Mouse (Mus musculus) small intestine, adult 2 months (tissue): ENCODE results near the gene Hipk2. TPM values are rescaled to one million over a fixed set of nuclear protein-coding genes. Genes with fewer than 3 reads are reported as not detected.

Source experiments
- H3K27ac ChIP-seq: fragments of 200-500 bp; 2 replicates; pipeline ENCODE4 v1.5.1; 2012; ENCODE audit warnings: low read depth, low read length, control low read depth, inconsistent platforms; ENCODE audit not compliant: insufficient read depth
- H3K27me3 ChIP-seq: fragments of 200-500 bp; 2 replicates; pipeline ENCODE4 v1.6.1; 2012; ENCODE audit warnings: mild to moderate bottlenecking, moderate library complexity, low read length, inconsistent platforms; ENCODE audit not compliant: control insufficient read depth, insufficient read depth
- H3K36me3 ChIP-seq: fragments of 200-500 bp; 2 replicates; pipeline ENCODE4 v1.6.1; 2012; ENCODE audit warnings: mild to moderate bottlenecking, low read length, control low read depth, inconsistent platforms; ENCODE audit not compliant: control insufficient read depth, insufficient read depth
- H3K4me1 ChIP-seq: fragments of 200-500 bp; 2 replicates; pipeline ENCODE4 v1.6.1; 2012; ENCODE audit warnings: low read length, inconsistent platforms, mixed read lengths; ENCODE audit not compliant: control insufficient read depth, insufficient read depth, insufficient read length
- H3K4me3 ChIP-seq: fragments of 200-500 bp; 2 replicates; pipeline ENCODE4 v1.5.1; 2012; ENCODE audit warnings: low read depth, mild to moderate bottlenecking, control low read depth, inconsistent platforms, low read length, moderate library complexity
- CTCF ChIP-seq: fragments of 200-500 bp; IDR thresholded peaks from 2 replicates; pipeline ENCODE4 v1.5.1; 2012; ENCODE audit warnings: low read depth, mild to moderate bottlenecking, control low read depth, inconsistent platforms, low read length, moderate library complexity, mixed read lengths; ENCODE audit not compliant: insufficient replicate concordance, insufficient read length; ENCODE audit errors: extremely low read depth
- POLR2A ChIP-seq: fragments of 200-500 bp; IDR thresholded peaks from 2 replicates; pipeline ENCODE4 v1.6.1; 2012; ENCODE audit warnings: low read depth, mild to moderate bottlenecking, control low read depth, inconsistent platforms, low read length, moderate library complexity
- WGBS: fragments of 180-500 bp; shearing (Covaris S2); methylation state at CpG from one replicate; pipeline ENCODE4 v1.1.7; 2018; 5-methylcytosine and 5-hydroxymethylcytosine counted together
- polyA plus RNA-seq: library from polyadenylated mRNA; depleted of rRNA; stranded (reverse); fragments of >200 nt; gene quantifications from 2 replicates; pipeline ENCODE4 v1.2.3, GENCODE M21; 2012

Gene Hipk2
- polyA plus RNA-seq, 1 experiment = 74.7 TPM

- 61% methylated on average over 3 of the region's 3 CpGs for WGBS
- H3K27me3 ChIP-seq = no peaks in the 10 kb centered on the region
- TF ChIP-seq CTCF = no peak
- TF ChIP-seq POLR2A = no peak
- no peak overlapping the region for H3K27ac ChIP-seq
- H3K36me3 ChIP-seq = 0 out of 2 replicates have a peak, but pooled peaks cover 2% of the 10 kb centered on the region
- peaks cover 9% of the 10 kb centered on the region; the same call in 1 of the 2 replicates for H3K4me1 ChIP-seq
- H3K4me3 ChIP-seq = no peak overlapping the region
Measured at GRCm38 (mm10) chr6:38829452-38829851, 46.5 kb downstream of the Hipk2 start.

GRCm38 (mm10) chr6:38828211-38828610, 47.8 kb downstream of the Hipk2 start:
- Histone ChIP-seq H3K27ac (peak overlapping the region; percentile 74), H3K4me3 (no peak overlapping the region), H3K36me3 (no peaks in the 10 kb centered on the region), H3K4me1 (peaks cover 13% of the 10 kb centered on the region; the same call in 1 of the 2 replicates), H3K27me3 (no peaks in the 10 kb centered on the region)
- WGBS = 45% methylated on average over 2 of the region's 2 CpGs
- TF ChIP-seq POLR2A (no peak), CTCF (no peak)

GRCm38 (mm10) chr6:38827435-38827834, 48.5 kb downstream of the Hipk2 start:
- WGBS = 29% methylated on average over 5 of the region's 5 CpGs
- peak overlapping the region; percentile 74 for H3K27ac ChIP-seq

GRCm38 (mm10) chr6:38826857-38827256, 49.1 kb downstream of the Hipk2 start:
- Histone ChIP-seq H3K27ac (peak overlapping the region; percentile 51; the same call in 1 of the 2 replicates), H3K4me1 (peaks cover 9% of the 10 kb centered on the region; the same call in 1 of the 2 replicates), H3K4me3 (no peak overlapping the region), H3K36me3 (no peaks in the 10 kb centered on the region), H3K27me3 (no peaks in the 10 kb centered on the region)
- no peak for TF ChIP-seq CTCF
- TF ChIP-seq POLR2A = no peak
- 68% methylated on average over 3 of the region's 3 CpGs for WGBS

More at GRCm38 (mm10) chr6:38827435-38827834, 48.5 kb downstream of the Hipk2 start:
- H3K27me3 ChIP-seq = no peaks in the 10 kb centered on the region
- H3K4me3 ChIP-seq = no peak overlapping the region
- H3K4me1 ChIP-seq = peaks cover 9% of the 10 kb centered on the region; the same call in 1 of the 2 replicates
- no peak for TF ChIP-seq POLR2A
- no peak for TF ChIP-seq CTCF
- no peaks in the 10 kb centered on the region for H3K36me3 ChIP-seq

GRCm38 (mm10) chr6:38825886-38826285, 50.1 kb downstream of the Hipk2 start:
- TF ChIP-seq POLR2A (no peak), CTCF (no peak)
- H3K4me1 ChIP-seq = peaks cover 9% of the 10 kb centered on the region; the same call in 1 of the 2 replicates
- no peaks in the 10 kb centered on the region for H3K27me3 ChIP-seq
- no peaks in the 10 kb centered on the region for H3K36me3 ChIP-seq
- H3K4me3 ChIP-seq = no peak overlapping the region
- H3K27ac ChIP-seq = no peak overlapping the region

GRCm38 (mm10) chr6:38823827-38824226, 52.1 kb downstream of the Hipk2 start:
- no peak overlapping the region for H3K4me3 ChIP-seq
- H3K27ac ChIP-seq = no peak overlapping the region
- H3K36me3 ChIP-seq = peaks cover 4% of the 10 kb centered on the region
- H3K4me1 ChIP-seq = peaks cover 9% of the 10 kb centered on the region; the same call in 1 of the 2 replicates
- TF ChIP-seq POLR2A = no peak
- no peak for TF ChIP-seq CTCF
- H3K27me3 ChIP-seq = no peaks in the 10 kb centered on the region

- no peaks in the 10 kb centered on the region for H3K27me3 ChIP-seq
- peaks cover 4% of the 10 kb centered on the region; the same call in 1 of the 2 replicates for H3K4me1 ChIP-seq
- no peak overlapping the region for H3K27ac ChIP-seq
- WGBS = 92% methylated on average over 4 of the region's 4 CpGs
- peaks cover 11% of the 10 kb centered on the region for H3K36me3 ChIP-seq
- TF ChIP-seq POLR2A (no peak), CTCF (no peak)
- H3K4me3 ChIP-seq = no peak overlapping the region
Measured at GRCm38 (mm10) chr6:38823164-38823563, 52.8 kb downstream of the Hipk2 start.
